Mouse (Mus musculus): ENCODE measurements around the gene Olfr372. TPM values are rescaled to one million over a fixed set of nuclear protein-coding genes. Genes with fewer than 3 reads are reported as not detected.
"Not testable (repeated sequence)": the region's sequence is repeated elsewhere in the genome, so short reads cannot be mapped to it uniquely, and the experiment has no call there.

The Olfr372 gene
- polyA plus RNA-seq, 1 experiment from 2014 or later, result not detected

GRCm38 (mm10) chr8:72066819-72067399 lies 25.9 kb downstream of the Olfr372 start:
- not testable (repeated sequence) for ATAC-seq (replicated peaks; ENCODE audit: low FRiP score, low TSS enrichment, low read depth); H3K9ac ChIP-seq (ENCODE audit: low read length); DNase-seq (ENCODE audit: low spot score); H3K4me3 ChIP-seq (ENCODE audit: low read depth, low read length); H3K4me2 ChIP-seq (ENCODE audit: low read length); H3K27ac ChIP-seq (ENCODE audit: low read depth); H3K9me3 ChIP-seq (ENCODE audit: control insufficient read depth, low read length); H3K4me1 ChIP-seq (replicated peaks; ENCODE audit: control insufficient read depth, insufficient read depth, low read length); H3K27me3 ChIP-seq (replicated peaks; ENCODE audit: control insufficient read depth, insufficient read depth, low read length); H3K36me3 ChIP-seq (ENCODE audit: control insufficient read depth, insufficient read depth, low read length)
- 75% methylated on average over 1 of the region's 1 CpGs for WGBS

GRCm38 (mm10) chr8:72082877-72083276 lies 41.9 kb downstream of the Olfr372 start, which contains the start of gene Olfr373:
Olfr373 (plus strand) TSS chr8:72083177.
- not testable (repeated sequence) for H3K9me3 ChIP-seq (ENCODE audit: control insufficient read depth, low read length); H3K4me2 ChIP-seq (ENCODE audit: low read length); H3K27ac ChIP-seq (ENCODE audit: low read depth); H3K9ac ChIP-seq (ENCODE audit: low read length); ATAC-seq (replicated peaks; ENCODE audit: low FRiP score, low TSS enrichment, low read depth); DNase-seq (ENCODE audit: low spot score); H3K36me3 ChIP-seq (ENCODE audit: control insufficient read depth, insufficient read depth, low read length); H3K4me3 ChIP-seq (ENCODE audit: low read depth, low read length); H3K27me3 ChIP-seq (replicated peaks; ENCODE audit: control insufficient read depth, insufficient read depth, low read length); H3K4me1 ChIP-seq (replicated peaks; ENCODE audit: control insufficient read depth, insufficient read depth, low read length)

DNA sequence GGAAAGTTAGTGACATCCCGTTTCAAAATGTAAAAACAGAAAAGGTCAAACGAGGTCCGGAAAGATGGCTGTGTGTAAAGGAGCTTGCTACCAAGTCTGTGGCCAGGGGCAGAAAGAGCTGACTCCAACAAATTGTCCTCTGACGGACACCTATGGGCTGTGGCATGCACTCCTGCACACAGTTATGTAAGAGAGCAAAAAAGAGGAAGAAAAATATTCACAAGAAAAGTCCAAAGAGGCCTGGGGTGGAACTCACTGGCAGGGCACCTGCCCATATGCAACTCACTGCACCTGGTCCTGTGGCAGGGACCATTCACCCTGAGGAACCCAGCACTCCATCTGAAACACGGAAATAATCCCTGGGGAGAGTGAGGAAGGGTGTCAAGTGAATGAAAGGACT lies 43.7 kb downstream of the Olfr372 start:
- no peak overlapping the region for H3K4me3 ChIP-seq (ENCODE audit: low read depth, low read length)
- WGBS, result 70% methylated on average over 5 of the region's 5 CpGs
- H3K27ac ChIP-seq (ENCODE audit: low read depth), result no peak overlapping the region
- H3K4me2 ChIP-seq (ENCODE audit: low read length), result no peak overlapping the region
- ATAC-seq (replicated peaks; ENCODE audit: low FRiP score, low TSS enrichment, low read depth), result no peak
- H3K36me3 ChIP-seq (ENCODE audit: control insufficient read depth, insufficient read depth, low read length), result no peaks in the 10 kb centered on the region
- H3K9ac ChIP-seq (ENCODE audit: low read length), result no peak overlapping the region
- no peak for DNase-seq (ENCODE audit: low spot score)
- H3K4me1 ChIP-seq (replicated peaks; ENCODE audit: control insufficient read depth, insufficient read depth, low read length), result no peaks in the 10 kb centered on the region
- no peaks in the 10 kb centered on the region for H3K27me3 ChIP-seq (replicated peaks; ENCODE audit: control insufficient read depth, insufficient read depth, low read length)
- 0 out of 2 replicates have a peak, but pooled peaks cover under 1% of the 10 kb centered on the region for H3K9me3 ChIP-seq (ENCODE audit: control insufficient read depth, low read length)

GRCm38 (mm10) chr8:72087611-72088010 lies 46.6 kb downstream of the Olfr372 start:
- 72% methylated on average over 3 of the region's 3 CpGs for WGBS
- not testable (repeated sequence) for ATAC-seq (replicated peaks; ENCODE audit: low FRiP score, low TSS enrichment, low read depth); H3K9ac ChIP-seq (ENCODE audit: low read length); H3K4me3 ChIP-seq (ENCODE audit: low read depth, low read length); H3K36me3 ChIP-seq (ENCODE audit: control insufficient read depth, insufficient read depth, low read length); H3K4me1 ChIP-seq (replicated peaks; ENCODE audit: control insufficient read depth, insufficient read depth, low read length); H3K9me3 ChIP-seq (ENCODE audit: control insufficient read depth, low read length); H3K4me2 ChIP-seq (ENCODE audit: low read length); DNase-seq (ENCODE audit: low spot score); H3K27me3 ChIP-seq (replicated peaks; ENCODE audit: control insufficient read depth, insufficient read depth, low read length); H3K27ac ChIP-seq (ENCODE audit: low read depth)

- H3K36me3 ChIP-seq (ENCODE audit: control insufficient read depth, insufficient read depth, low read length); ATAC-seq (replicated peaks; ENCODE audit: low FRiP score, low TSS enrichment, low read depth); H3K4me2 ChIP-seq (ENCODE audit: low read length); H3K9ac ChIP-seq (ENCODE audit: low read length); H3K27me3 ChIP-seq (replicated peaks; ENCODE audit: control insufficient read depth, insufficient read depth, low read length); H3K27ac ChIP-seq (ENCODE audit: low read depth); H3K4me3 ChIP-seq (ENCODE audit: low read depth, low read length); DNase-seq (ENCODE audit: low spot score); H3K9me3 ChIP-seq (ENCODE audit: control insufficient read depth, low read length); H3K4me1 ChIP-seq (replicated peaks; ENCODE audit: control insufficient read depth, insufficient read depth, low read length): not testable (repeated sequence)
Measured at GRCm38 (mm10) chr8:72096721-72097120, 55.7 kb downstream of the Olfr372 start.

DNA sequence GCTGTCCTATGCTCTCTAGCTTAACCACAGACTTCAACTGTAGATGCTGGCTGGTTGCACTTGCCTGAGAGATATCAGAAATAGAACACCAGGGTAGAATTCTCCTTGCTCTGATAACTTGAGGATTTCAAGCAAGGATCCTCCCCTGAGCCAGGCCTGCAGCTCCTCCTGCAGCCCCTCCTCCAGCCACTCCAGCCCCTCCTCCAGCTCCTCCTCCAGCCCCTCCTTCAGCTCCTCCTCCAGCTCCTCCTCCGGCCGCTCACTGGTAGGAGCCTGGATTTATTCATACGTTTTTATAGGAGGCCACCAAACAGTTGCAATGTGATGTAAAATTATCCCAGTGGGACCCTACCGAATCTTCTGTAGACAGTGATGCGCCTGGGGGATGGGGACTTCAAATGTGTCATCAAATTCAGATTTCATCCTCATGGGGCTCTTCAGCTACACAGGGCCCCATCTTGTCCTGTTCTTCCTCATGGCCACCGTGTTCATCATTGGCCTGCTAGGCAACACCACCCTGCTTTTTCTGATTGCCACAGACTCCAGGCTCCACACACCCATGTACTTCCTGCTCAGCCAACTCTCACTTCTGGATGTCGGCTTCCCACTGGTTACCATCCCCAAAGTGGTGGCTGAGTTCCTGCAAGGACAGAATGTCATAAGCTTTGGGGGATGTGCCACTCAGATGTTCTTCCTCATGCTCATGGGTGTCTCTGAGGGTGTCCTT lies 58.5 kb downstream of the Olfr372 start:
- not testable (repeated sequence) for ATAC-seq (replicated peaks; ENCODE audit: low FRiP score, low TSS enrichment, low read depth); DNase-seq (ENCODE audit: low spot score); H3K4me2 ChIP-seq (ENCODE audit: low read length); H3K27ac ChIP-seq (ENCODE audit: low read depth); H3K9me3 ChIP-seq (ENCODE audit: control insufficient read depth, low read length); H3K4me1 ChIP-seq (replicated peaks; ENCODE audit: control insufficient read depth, insufficient read depth, low read length); H3K27me3 ChIP-seq (replicated peaks; ENCODE audit: control insufficient read depth, insufficient read depth, low read length); H3K36me3 ChIP-seq (ENCODE audit: control insufficient read depth, insufficient read depth, low read length); H3K4me3 ChIP-seq (ENCODE audit: low read depth, low read length); H3K9ac ChIP-seq (ENCODE audit: low read length)
- WGBS, result 63% methylated on average over 6 of the region's 7 CpGs

GRCm38 (mm10) chr8:72105165-72105564 lies 64.1 kb downstream of the Olfr372 start:
- H3K36me3 ChIP-seq (ENCODE audit: control insufficient read depth, insufficient read depth, low read length), result no peaks in the 10 kb centered on the region
- H3K4me2 ChIP-seq (ENCODE audit: low read length), result no peak overlapping the region
- H3K27ac ChIP-seq (ENCODE audit: low read depth), result no peak overlapping the region
- ATAC-seq (replicated peaks; ENCODE audit: low FRiP score, low TSS enrichment, low read depth), result no peak
- no peak overlapping the region for H3K9ac ChIP-seq (ENCODE audit: low read length)
- DNase-seq (ENCODE audit: low spot score), result no peak
- H3K4me3 ChIP-seq (ENCODE audit: low read depth, low read length), result no peak overlapping the region
- 23% methylated on average over 4 of the region's 4 CpGs for WGBS
- H3K27me3 ChIP-seq (replicated peaks; ENCODE audit: control insufficient read depth, insufficient read depth, low read length), result no peaks in the 10 kb centered on the region
- H3K4me1 ChIP-seq (replicated peaks; ENCODE audit: control insufficient read depth, insufficient read depth, low read length), result no peaks in the 10 kb centered on the region
- no peaks in the 10 kb centered on the region for H3K9me3 ChIP-seq (ENCODE audit: control insufficient read depth, low read length)

- Histone ChIP-seq H3K4me2 (ENCODE audit: low read length) (no peak within 1 kb of the TSS), H3K9ac (ENCODE audit: low read length) (no peak within 1 kb of the TSS), H3K9me3 (ENCODE audit: control insufficient read depth, low read length) (no peaks in the 10 kb centered on the region), H3K27ac (ENCODE audit: low read depth) (no peak within 1 kb of the TSS), H3K4me3 (ENCODE audit: low read depth, low read length) (no peak within 1 kb of the TSS), H3K4me1 (replicated peaks; ENCODE audit: control insufficient read depth, insufficient read depth, low read length) (no peaks in the 10 kb centered on the region), H3K27me3 (replicated peaks; ENCODE audit: control insufficient read depth, insufficient read depth, low read length) (no peaks in the 10 kb centered on the region), H3K36me3 (ENCODE audit: control insufficient read depth, insufficient read depth, low read length) (no peaks in the 10 kb centered on the region)
- 88% methylated on average over 3 of the region's 3 CpGs for WGBS
- DNase-seq (ENCODE audit: low spot score), result no peak
- ATAC-seq (replicated peaks; ENCODE audit: low FRiP score, low TSS enrichment, low read depth), result no peak
Measured at GRCm38 (mm10) chr8:72106740-72107139, 65.7 kb downstream of the Olfr372 start, which contains the start of gene Olfr374. Olfr374 (plus strand) TSS chr8:72107040.
